Mouse (Mus musculus): ENCODE measurements at regions not wholly inside any gene's neighbourhood (a gene's known extent, or its start where the extent isn't known, plus 50 kb on each side); places are given as distances from the start of the nearest gene placed in this dataset.
A peak's percentile ranks its signal among the peaks of the same experiment; 100 is the strongest.
"Not testable (repeated sequence)": the region's sequence is repeated elsewhere in the genome, so short reads cannot be mapped to it uniquely, and the experiment has no call there.

- ATAC-seq (ENCODE audit: poor library complexity, severe bottlenecking) = no peak
Observed at GRCm38 (mm10) chr4:97509576-97509975, 263.0 kb upstream of the Nfia start.

- no peak for ATAC-seq (ENCODE audit: poor library complexity, severe bottlenecking)
Observed at GRCm38 (mm10) chr4:97505734-97506133, 266.8 kb upstream of the Nfia start.

- ATAC-seq (ENCODE audit: poor library complexity, severe bottlenecking) = no peak
Observed at GRCm38 (mm10) chr4:97491248-97491804, 281.2 kb upstream of the Nfia start.

- ATAC-seq (ENCODE audit: poor library complexity, severe bottlenecking) = 0 out of 2 replicates have a peak, but pooled peaks have one; percentile 18
Observed at GRCm38 (mm10) chr4:97486354-97486753, 286.2 kb upstream of the Nfia start.

GRCm38 (mm10) chr4:97485225-97485624, 287.3 kb upstream of the Nfia start:
- ATAC-seq (ENCODE audit: poor library complexity, severe bottlenecking) = no peak

GRCm38 (mm10) chr4:97482701-97483246, 289.8 kb upstream of the Nfia start:
- ATAC-seq (ENCODE audit: poor library complexity, severe bottlenecking) = no peak

GRCm38 (mm10) chr4:97481836-97482235, 290.7 kb upstream of the Nfia start:
- ATAC-seq (ENCODE audit: poor library complexity, severe bottlenecking) = no peak

- ATAC-seq (ENCODE audit: poor library complexity, severe bottlenecking) = no peak
Observed at GRCm38 (mm10) chr4:97476571-97477190, 293.7 kb upstream of the Gm10192 start.

GRCm38 (mm10) chr4:97473492-97473891, 290.5 kb upstream of the Gm10192 start:
- ATAC-seq (ENCODE audit: poor library complexity, severe bottlenecking) = not testable (repeated sequence)

GRCm38 (mm10) chr4:97465932-97466666, 283.1 kb upstream of the Gm10192 start:
- no peak for ATAC-seq (ENCODE audit: poor library complexity, severe bottlenecking)

GRCm38 (mm10) chr4:97465517-97465916, 282.6 kb upstream of the Gm10192 start:
- no peak for ATAC-seq (ENCODE audit: poor library complexity, severe bottlenecking)

- no peak for ATAC-seq (ENCODE audit: poor library complexity, severe bottlenecking)
Observed at GRCm38 (mm10) chr4:97461177-97461576, 278.2 kb upstream of the Gm10192 start.

GRCm38 (mm10) chr4:97439288-97440029, 256.5 kb upstream of the Gm10192 start:
- ATAC-seq (ENCODE audit: poor library complexity, severe bottlenecking) = no peak

- no peak for ATAC-seq (ENCODE audit: poor library complexity, severe bottlenecking)
Observed at GRCm38 (mm10) chr4:97432681-97433080, 249.7 kb upstream of the Gm10192 start.

GRCm38 (mm10) chr4:97432094-97432493, 249.1 kb upstream of the Gm10192 start:
- ATAC-seq (ENCODE audit: poor library complexity, severe bottlenecking) = no peak

GRCm38 (mm10) chr4:97431239-97431638, 248.3 kb upstream of the Gm10192 start:
- ATAC-seq (ENCODE audit: poor library complexity, severe bottlenecking) = no peak

- ATAC-seq (ENCODE audit: poor library complexity, severe bottlenecking) = no peak
Observed at GRCm38 (mm10) chr4:97419845-97420244, 236.9 kb upstream of the Gm10192 start.

- ATAC-seq (ENCODE audit: poor library complexity, severe bottlenecking) = no peak
Observed at GRCm38 (mm10) chr4:97418616-97419015, 235.7 kb upstream of the Gm10192 start.

GRCm38 (mm10) chr4:97417943-97418342, 235.0 kb upstream of the Gm10192 start:
- ATAC-seq (ENCODE audit: poor library complexity, severe bottlenecking) = no peak

- ATAC-seq (ENCODE audit: poor library complexity, severe bottlenecking) = no peak
Observed at GRCm38 (mm10) chr4:97408633-97409296, 225.8 kb upstream of the Gm10192 start.

All from megakaryocyte, adult 5-6 weeks (primary cell).